Mouse (Mus musculus) layer of hippocampus, adult 11-12 months (tissue): ENCODE results near the gene Aox2.

Experiments used
- DNase-seq: peaks from one replicate; pipeline ENCODE4 v3.0.0; 2022; ENCODE audit warnings: low spot score

The Aox2 gene

DNA sequence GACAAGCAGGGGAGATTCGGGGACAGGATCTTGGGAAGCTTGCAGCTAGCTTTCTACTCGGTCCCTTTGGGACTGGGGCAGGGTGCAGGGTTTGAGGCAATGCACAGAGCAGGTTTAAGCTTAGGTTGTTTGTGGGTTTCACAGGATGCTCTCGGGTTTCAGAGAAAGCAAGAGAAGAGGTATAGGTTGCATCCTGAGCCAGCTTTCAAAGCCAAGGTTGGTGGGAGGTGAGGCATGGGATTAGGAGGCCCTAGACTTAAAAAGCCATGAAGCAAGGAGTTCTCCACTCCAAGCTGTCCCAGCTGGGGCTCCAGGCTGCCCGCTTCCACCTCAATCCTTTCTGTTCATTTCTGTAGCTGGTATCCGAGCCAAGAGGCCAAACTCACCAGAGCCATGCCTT, at the start of gene Aox2:
Gene Aox2, plus strand, starts transcription at position 301 of the 400 bp plus-strand sequence.
- no peak for DNase-seq

DNA sequence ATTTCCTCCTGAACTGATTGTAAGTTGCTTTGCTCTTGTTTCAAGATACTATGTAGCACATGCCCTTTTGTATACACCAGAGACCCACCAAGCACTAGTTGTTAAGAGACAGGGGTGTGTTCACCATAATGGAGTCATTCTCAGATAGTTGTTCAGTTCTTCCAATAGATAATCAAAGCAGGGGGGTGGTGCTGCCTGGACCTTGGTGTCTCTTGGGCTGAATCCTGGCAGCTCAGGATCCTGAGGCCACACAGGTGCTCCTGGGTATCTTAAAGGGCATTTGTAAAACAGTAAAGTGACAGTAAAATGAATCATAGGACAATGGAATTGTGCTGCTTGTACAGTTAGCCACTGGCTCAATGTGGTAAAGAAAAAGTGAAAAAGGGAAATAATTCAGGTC, 49.2 kb upstream of the Aox2 start:
- DNase-seq = no peak

DNA sequence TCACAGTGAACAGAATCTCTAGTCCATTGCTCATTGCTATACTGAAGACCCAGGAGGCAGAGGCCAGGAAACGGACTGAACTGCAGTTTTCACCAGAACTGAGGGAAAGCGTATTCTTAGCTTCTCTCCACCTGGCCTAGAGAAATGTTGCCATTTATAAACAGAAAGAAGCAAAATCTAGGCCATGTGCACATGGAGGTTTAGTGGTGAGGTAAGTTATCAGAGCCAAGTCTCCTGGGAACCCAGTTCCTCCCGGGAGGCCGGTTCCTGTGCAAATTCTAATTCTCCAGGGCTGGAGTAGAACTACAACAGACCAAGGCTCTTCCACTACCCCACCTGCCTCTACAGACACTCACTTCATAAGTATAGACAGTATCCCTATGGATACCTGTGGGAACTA, 48.4 kb upstream of the Aox2 start:
- DNase-seq = no peak

DNA sequence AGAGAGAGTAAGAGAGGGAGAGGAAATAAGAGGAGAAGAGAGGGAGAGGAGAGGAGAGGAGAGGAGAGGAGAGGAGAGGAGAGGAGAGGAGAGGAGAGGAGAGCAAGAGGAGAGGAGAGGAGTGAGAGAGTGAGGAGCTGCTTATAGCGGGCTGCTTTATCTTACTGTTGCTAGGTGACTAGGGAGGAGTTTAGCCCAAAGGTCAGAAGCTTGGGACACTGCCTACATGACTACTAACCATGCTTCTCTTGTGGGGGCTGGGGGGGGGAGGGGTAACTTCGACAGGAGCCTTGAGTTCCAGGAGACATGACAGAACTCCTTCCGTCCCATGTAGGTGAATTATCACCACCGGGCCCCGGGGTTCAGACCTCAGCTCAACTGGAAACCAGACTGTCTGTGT, 47.6 kb upstream of the Aox2 start:
- DNase-seq = no peak

DNA sequence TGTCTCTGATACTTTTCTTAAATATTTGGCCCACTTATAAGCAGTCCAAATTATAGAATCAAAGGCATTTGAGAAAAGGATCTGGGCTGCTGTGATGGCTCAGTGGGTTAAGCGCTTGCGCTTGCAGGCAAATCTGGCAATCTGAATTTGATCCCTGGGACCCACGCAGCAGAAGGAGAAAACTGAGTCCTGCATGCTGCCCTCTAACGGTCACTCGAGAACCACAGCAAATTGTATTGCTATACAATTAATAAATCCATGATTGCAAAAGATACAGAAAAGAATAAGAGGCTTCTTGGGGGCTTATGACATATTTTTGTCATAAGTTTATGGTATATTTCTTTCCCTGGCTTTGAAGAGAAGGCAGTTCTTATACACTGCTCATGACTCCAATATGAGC, 42.7 kb upstream of the Aox2 start:
- no peak for DNase-seq

DNA sequence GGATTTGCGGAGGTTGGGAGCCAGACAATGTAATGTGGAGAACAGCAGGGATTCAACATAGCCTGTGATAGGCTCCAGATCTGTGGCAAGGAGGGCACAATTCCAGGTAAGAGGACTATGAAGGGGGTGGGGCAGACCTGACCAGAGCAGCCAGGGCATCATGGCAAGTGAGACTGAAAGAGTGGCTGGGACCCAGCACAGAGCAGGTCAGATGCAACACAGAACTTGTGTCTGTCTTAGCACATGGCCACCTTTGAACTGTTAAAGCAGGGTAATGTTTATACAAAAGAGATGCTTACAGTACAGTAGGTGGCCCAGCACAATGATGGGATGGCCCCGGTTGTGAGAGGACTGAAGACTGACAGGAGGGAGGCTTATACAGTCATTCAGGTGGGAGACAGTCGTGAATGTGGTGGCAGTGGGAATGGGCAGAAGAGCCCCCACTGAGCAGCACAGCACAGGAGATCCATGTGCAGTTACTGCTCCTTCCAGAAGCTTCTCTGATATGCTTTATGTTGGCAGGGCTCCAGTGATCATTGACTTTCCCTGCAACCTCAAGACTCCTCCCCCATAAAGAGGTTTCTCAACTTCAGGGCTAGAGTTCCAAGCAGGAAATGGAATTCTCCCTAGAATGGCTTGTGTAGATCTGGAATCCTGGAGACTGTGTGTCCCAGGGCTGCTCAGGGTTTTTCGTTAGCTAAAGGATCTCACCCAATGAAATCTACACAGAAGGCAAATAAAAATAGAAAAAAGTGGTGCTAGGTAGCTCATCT, 40.4 kb upstream of the Aox2 start:
- DNase-seq = no peak

DNA sequence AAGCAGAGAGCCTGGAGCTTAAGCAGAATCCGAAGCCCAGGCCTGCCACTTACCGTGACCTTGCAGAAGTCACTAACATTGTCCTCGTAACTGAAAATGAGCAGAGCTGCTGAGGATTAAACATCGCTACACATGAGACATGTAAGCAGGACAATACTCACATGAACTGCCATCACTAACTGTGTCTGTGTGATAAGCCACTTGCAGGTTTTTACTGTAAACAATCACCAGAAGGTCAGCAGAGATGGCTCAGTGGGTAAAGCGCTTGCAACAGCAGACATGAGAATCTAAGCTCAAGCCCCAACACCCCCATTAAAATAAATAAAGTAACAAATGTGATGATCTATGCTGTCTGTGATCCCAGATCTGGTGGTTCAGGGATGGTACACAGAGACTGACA, 39.7 kb upstream of the Aox2 start:
- no peak for DNase-seq

DNA sequence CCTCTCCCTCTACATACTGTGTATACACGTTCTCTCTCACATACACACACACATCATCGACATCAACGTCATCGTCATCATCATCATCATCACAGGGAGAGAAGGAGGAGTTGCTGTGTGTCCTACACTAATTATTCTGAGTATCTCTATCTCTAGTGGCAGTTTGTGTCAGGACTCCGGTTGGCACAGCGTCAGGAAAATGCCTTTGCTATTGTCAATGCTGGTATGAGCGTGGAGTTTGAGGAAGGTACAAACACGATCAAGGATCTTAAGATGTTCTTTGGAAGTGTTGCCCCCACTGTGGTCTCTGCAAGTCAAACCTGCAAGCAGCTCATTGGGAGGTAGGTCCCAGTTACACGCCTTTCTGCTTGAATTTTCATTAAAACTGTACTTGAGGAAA, 39.2 kb upstream of the Aox2 start:
- no peak for DNase-seq

DNA sequence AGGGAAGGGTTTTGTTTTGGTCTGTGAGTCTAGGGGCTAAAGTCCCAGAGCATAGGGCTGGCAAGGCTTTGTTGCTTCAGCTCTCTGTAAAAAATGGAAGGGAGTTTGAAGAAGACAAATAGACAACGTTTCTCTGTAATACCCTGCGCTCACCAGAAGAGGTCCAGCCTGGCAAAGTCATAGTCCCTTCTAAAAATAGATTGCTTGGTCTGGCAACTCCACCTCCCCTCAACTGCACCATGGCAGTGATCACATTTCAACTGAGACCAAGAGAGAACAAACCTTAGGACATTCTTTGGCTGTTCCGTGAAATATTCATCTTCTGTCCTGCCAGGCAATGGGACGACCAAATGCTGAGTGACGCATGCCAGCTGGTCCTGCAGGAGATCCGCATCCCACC, 37.8 kb upstream of the Aox2 start:
- DNase-seq = no peak

DNA sequence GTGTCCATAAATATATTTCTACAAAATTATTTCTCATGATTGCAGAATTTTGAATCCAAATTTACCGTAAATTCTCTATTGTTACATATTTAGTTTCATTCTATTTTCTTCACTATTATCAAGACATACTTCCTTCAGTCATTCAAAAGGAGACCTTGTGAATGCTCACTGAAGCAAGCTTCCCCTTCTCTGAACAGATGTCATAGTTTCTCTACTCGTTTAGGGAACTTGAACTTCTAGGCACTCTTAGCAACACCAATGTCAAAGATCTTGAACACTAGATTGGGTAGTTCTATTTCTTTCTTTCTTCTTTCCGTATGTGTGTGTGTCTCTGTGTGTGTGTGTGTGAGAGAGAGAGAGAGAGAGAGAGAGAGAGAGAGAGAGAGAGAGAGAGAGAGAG, 33.6 kb upstream of the Aox2 start:
- no peak for DNase-seq

DNA sequence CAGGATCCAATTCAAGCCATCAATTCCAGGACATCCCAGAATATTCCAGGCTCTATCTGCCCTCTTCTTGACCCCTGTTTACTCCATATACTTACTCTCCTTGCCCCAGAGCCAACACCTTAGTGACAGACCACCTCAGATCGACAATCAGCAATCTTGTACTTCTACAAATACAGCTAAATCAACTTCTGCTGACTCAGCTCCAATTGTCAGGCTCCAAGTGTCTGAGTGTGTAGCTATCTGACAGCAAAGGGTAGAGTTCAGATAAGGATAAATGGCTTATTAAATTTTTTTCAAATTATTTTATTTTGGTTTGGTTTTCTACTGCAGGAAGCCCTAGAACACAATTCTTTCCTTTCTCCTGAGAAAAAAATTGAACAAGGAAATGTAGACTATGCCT, 29.6 kb upstream of the Aox2 start:
- DNase-seq = no peak

DNA sequence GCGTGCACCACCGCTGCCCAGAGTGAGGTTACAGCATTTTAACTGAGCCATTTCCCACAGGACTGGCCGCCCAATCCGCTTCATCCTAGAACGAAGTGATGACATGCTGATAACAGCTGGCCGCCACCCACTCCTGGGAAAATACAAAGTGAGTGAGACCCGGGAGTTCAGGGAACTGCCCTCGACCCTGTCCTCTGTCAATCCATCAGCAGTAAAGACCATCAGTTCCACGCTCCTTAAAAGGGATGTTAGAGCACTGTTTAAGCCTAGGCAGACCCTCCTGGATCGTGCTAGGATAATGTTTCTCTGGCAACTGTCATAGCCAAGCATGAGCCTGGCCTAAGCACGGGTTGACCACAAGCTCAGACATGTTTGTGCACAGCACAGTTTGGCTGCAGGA, 24.7 kb upstream of the Aox2 start:
- no peak for DNase-seq

DNA sequence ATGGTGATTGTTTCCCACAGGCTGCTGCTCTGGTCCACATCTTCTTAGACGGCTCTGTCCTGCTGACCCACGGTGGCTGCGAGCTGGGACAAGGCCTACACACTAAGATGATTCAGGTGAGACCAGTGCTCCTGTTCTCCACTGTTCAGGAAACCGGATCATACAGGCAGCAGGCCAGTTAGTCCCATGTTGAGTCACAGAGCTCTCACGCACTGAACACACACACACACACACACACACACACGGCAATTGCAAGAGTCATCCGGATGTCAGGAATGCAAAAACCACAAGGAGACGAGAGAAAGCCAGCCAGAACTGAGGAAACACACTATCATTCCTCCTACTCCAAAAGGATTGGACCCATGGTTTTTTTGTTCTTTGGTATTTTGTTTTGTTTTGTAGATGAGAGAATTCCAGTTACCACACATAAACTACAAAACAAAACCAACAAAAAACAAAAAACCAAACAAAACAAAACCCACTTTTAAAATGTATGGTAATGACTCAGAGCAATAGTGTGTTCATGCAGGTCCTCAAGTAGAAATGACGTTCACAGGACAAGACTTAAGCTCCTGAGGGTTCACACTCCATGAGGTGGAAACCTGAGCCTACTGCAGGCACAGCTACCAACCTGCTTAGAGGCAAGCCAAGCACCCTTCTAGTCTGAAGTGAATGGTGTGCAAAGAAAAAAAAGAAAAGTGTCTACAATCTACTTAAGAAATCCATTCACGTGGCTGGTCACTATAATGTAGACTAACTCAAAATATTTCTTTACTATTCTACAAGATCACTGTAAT, 20.7 kb upstream of the Aox2 start:
- DNase-seq = no peak

DNA sequence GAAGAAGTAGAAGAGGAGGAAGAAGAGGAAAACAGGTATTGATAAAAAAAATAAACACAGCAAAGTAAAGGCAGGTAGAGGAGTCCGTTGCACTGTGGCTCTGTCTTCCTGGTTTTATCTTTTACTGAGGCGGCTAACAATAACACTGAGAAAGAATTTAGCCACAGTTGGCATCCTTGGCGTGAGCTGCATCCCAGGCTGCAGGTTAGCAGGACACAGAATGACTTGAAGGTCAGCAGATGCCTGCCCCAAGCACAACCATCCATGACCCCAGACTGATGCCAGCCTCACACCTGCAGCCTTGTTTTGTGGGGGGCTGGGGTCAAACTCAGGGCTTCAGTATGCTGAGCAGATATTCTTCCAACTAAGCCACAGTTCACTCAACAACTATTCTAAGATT, 17.8 kb upstream of the Aox2 start:
- no peak for DNase-seq

DNA sequence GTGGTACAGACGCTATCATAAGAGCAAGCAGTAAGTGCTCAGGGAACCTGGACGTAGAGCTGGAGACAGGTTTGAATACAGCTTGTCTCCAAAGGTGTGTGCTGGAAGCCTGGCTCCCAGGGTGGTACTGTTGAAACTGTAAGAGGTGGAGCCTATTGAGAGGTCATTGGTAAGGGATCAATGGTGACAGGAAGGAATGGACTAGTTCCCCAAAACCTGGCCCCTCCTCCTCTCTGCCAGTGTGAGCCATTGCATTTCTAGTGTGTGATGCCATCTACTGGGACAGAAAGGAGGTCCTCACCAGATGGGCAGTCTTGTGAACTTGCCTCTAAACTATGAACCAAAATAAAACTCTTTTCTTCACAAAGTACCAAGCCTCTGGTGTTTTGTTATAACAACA, 9.9 kb upstream of the Aox2 start:
- no peak for DNase-seq

DNA sequence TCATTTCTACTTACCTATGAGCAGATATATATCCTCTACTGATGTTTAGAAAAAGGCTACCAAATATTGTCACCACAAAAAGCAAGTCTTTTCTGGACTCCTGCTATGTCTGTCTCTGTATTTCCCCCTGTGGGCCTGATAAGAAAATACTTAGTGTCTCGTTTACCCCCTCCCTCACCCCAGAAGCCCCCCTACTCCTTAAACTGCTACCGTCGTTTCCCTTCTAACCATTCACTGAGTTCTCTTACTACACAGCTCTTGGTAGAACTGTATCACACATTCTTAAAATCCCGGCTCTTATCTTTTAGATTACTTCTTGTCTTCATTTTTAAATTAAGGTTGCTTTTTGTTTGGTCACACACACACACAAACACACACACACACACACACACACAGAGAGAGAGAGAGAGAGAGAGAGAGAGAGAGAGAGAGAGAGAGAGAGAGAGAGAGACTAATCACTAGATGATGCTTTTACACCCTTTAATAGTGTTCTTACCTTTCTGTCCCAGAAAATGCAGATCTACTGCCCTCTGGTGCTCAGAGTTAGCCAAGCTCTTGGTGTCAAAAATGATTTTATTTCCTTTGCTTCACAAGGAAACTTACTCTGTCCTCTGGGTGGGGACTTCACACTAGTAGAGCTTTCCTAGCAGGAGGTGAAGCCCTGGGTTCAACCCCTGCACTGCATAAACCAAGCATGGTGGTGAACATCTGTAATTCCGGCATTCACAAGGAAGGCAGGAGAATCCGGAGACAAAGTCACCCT, 7.1 kb upstream of the Aox2 start:
- peak; percentile 69 for DNase-seq

DNA sequence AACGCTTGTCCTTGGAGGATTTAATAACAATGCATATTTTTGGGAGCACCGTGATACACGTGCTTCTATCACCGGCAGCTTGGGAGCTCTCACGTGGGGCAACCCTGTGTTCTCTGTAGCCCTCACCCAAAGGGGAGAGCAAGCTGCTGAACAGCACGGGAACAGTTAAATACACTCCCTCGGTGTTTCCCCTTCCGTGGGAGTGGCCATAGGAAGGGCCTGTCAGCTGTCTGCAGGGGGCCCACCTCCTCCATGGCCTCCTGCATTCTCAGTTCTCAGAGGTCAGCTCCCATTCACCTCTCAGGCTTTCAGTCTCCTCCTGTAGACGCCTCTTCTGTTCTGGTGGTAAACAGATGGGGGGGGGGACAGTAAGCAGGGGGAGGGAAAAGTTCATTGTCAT, 2.2 kb upstream of the Aox2 start:
- no peak for DNase-seq

DNA sequence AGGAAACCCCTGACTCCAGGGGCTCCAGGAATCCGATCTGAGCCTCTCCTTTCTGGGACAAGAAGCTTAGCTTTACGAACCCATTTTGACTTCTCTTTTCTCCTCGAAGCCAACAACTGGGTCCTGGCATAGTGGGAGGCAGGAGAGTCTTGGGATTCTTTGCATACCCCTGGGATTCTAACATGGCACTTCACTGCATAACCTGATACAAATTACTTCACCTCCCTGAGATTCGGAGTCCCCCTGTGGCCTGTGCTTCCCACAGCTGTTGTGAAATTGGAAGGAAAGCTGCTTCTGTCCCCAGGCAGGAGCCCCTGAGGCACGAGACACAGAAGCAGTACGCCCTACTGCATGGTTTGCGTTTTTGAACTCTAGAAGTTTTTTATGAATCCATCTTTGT, 387 bp downstream of the Aox2 start:
- no peak for DNase-seq

DNA sequence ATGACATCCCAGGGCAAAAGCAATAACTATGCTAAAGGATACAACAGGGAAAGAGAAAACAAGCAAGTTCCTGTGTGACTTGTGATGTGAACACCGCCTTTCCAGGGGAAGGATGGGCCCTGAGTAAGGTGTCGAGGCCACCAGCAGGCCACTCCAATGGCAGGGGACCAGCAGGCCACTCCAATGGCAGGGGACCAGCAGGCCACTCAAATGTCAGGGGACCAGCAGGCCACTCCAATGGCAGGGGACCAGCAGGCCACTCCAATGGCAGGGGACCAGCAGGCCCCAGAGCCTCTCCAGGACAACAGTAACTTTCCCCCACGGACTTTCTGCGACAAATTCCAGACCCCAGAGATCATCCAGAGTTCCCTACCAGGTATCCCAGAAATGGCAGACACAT, 2.3 kb downstream of the Aox2 start:
- DNase-seq = no peak

DNA sequence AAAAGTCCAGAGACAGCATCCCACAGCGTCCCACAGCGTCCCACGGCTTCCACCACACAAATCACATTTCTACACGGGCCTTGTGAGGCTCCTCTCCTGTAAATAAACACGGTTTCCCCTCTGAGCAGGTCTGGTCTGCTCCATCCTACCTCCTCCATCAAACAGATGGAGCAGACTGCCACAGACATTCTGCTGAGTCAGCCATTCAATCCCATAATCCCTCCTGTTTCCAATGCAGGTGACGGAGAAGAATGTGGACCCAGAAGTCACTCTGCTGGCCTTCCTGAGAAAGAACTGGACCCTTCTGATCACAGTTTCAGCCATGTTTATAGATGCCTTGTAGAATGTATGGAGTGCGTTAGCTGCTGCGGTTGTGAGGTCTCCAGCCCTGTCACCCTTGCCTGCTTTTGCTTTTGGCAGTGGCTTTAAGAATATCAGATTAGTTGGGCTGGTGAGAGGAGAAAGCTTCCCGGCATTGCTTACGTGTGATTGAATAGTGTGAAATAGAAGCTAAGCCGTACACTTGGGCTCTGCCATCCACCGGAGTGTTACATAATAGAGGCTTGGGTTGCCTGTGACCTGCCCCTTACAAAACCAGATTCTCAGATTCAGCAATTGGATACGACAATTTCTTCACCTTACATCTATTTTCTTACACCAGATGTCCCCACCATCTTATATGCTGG, 3.0 kb downstream of the Aox2 start:
- no peak for DNase-seq

DNA sequence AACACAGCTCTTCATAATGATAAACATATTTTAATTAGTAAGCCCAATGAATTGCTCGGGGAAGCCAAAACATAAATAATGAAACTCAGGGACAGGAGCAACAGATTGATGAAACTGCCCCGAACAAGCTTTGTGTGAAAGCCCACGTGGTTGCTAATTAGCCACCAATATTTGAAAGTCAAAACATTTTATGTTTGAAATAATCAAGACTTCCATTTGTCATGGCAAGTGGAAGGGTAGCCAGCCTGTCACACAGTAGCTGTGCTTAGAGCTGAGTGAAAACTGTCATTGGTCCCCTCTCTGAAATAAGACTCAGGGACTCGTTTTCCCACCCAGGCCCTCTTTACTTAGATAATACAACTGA, 3.5 kb downstream of the Aox2 start:
- DNase-seq = no peak

DNA sequence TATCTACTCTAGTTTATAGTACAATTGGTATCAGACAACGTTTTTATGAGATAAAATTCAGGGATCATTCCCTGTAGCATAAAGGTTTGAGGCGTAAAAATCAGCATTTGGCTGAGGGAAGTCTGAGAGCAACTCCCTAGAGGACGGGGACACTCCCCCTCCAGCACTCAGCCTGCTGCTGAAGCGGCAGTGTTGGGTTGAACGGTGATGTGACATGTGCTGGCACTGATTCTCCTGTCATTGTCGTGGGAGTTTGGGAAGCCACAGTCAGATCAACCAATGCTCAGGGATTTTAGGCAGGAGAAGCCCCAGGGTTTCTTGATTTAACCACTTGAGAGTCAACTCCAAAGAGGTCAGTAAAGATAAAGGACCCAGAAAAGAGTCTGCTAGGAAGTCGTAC, 6.4 kb downstream of the Aox2 start:
- no peak for DNase-seq

DNA sequence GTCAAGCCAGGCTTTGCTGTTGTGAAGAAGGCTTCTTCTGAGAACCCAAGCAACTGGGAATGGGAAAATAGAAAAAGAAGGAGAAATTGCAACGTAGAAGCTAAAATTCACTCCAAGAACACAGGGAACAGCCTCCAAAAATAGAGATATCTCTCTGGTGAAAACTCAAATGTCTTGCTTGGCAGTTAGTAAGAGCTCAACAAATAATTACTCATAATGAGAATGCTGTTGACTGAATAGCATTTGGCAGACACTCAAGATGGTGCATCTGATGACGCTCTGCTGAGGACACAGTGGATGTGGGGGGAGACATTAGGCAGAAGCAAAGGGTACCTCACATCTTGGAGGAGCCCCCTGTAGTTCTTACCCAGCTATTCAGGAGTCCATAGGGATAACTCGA, 10.0 kb downstream of the Aox2 start:
- DNase-seq = peak; percentile 13
